Mouse (Mus musculus): Measurements from ENCODE around the gene Cdcp1. TPM values are rescaled to one million over a fixed set of nuclear protein-coding genes. Genes with fewer than 3 reads are reported as not detected.

Gene Cdcp1
- polyA plus RNA-seq, 1 experiment = 31.4 TPM

DNA sequence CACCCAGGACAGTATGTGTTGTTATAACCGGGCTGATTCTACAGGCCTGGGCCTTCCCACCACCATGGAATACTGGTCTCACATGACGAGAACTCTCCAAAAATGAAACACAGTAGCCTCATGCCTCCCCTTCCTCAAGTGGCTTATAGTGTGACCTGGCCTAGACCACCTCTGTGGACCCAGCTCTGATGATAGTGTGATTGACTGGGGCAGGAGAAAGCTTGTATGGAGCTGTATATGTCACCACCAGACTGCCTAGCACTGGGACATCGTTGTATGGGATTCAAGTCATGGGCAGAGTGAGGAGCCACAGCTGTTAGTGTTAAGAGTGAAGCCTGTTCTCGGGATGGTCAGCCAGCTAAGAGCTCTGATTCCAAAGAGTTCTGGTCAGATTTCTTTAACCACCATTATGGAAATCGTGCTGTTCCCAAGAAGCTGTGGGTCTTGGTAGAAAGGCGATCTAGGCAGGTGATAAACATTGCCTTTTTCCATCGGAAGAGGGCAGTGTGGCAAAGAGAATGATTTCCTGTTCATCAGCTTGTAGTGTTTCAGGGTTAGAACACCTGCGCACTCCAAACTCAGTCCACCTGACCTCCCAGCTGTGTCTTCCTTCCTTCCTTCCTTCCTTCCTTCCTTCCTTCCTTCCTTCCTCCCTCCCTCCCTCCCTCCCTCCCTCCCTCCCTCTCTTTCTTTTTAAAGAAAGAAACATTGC, 57.6 kb downstream of the Cdcp1 start:
- DNase-seq (ENCODE audit: low read depth, low spot score) = peak; percentile 44
- 43% methylated on average over 8 of the region's 8 CpGs for WGBS

DNA sequence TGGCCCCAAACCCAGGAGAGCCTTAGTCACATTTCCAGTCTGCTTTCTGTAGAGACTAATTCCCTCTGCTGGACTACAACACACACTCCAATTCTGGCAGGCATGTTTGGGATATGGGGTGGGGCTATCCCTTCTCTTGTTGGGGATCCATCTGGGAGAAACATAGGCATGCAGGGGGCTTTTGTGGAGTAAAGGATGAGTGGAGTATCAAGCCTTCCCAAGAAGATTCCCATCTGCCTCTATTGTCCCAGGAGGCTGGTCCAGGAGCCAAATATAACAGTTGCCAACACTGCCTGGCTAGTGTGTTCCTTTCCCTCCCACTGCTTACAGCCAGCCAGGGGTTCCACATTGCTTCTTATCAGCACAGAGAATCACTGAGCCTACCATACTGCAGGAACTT, 58.1 kb downstream of the Cdcp1 start:
- no peak for DNase-seq (ENCODE audit: low read depth, low spot score)

DNA sequence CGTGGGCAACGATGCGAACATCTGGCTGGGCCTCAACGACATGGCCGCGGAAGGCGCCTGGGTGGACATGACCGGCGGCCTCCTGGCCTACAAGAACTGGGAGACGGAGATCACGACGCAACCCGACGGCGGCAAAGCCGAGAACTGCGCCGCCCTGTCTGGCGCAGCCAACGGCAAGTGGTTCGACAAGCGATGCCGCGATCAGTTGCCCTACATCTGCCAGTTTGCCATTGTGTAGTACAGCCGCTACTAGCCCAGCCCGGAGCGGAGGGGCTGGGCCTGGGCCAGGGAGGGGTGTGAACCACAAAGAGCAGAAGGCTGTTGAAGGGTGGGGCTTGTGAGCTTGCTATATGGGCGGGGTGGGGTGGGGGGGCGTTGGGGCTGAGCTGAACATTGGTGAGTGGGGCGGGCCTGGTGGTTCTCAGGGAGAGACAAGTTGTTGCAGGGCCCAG, 58.9 kb downstream of the Cdcp1 start:
- WGBS = 40% methylated on average over 29 of the region's 30 CpGs
- DNase-seq (ENCODE audit: low read depth, low spot score) = no peak

DNA sequence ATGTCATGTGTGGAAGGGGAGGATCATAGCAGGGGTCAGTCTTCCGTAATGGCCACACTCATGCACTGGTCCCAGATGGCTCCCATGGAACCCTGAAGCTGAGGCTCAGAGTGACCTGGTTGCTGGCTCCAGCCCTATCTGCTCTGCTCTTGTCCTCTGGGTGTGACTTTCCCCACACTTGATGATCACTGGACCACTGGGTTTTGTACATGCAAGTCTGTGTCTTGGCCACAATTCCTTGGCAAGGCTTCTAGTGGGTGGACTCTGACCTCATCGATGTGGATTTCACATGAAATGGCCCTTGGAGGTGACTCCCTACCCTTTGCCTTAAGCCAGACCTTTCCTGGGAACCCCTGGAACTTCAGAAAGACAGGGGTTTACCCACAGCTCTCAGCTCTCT, 62.7 kb downstream of the Cdcp1 start:
- DNase-seq (ENCODE audit: low read depth, low spot score) = no peak
- WGBS = 63% methylated on average over 2 of the region's 2 CpGs

DNA sequence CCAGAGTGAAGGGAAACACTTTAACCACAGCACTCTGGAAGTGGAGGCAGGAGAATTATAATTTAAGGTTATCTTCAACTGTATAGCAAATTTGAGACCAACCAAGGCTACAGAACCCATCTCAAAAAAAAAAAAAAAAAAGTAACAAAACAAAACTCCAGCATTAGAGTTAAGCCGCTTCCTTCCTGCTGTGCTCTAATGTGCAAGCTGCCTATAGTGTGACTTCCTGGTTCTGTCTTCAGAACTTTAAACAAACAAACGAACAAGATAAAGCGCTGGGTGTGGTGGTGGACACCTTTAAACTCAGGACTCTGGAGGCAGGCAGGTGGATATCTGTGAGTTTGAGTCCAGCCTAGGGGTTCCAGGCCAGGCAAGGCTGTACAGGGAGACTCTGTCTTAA, 63.8 kb downstream of the Cdcp1 start:
- WGBS = 9% methylated on average over 3 of the region's 3 CpGs
- peak; percentile 32 for DNase-seq (ENCODE audit: low read depth, low spot score)

DNA sequence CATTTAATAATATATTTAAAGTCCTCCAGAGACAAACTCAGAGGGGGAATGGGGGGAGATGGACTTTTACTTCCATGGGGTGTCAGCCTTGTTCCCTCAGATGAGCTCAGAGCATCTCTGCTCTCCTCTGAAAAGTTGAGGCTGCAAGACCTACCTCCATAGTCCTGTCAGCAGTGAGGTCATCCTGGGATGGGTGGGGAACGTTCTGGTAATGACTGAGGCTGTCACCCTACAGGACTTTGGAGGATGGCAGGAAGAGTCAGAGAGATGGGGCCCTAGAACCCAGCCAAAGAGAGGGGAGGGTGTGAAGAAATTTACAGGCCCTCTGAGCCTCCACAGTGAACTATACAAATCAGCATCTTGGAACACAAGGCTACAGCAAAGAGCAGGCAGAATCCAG, 64.3 kb downstream of the Cdcp1 start:
- DNase-seq (ENCODE audit: low read depth, low spot score) = no peak
- WGBS = 36% methylated on average over 1 of the region's 1 CpGs

DNA sequence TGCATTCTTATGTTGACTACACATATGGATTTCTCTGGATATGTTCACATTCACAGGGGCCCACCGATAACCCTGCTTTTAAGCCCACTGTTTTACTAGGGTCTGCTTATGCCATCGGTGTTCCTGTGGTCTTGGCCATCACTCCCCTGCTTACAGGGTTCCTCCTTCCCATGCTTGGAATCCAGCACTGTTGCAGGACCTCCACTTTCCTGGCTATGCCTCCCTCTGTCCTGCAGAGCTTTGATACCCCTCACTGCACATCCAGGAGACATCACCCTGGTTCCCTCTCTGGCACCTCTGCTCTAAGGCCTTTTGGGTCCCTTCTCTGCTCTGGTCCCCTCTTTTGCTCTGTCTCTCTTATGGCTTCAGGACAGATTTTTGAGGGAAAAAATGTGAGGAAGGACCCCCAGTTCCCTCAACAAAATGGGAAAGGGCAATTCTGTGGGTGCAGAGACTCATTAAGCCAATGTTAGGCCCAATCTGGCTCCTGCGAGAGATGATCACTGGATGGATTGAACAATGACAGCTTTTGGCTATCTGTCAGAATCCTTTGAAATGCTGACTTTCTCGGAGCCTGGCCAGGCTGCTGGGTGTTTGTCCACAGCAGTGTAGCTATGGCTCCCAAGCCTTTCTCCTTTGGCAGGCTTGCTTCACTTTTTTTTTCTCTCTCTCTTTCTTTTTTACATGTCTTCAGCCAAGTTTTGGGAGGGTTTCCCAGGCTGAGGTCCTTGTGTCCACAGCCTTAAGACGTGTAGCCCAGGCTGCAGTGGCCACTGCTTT, 65.4 kb downstream of the Cdcp1 start, which contains the start of gene Clec3b:
Gene Clec3b (plus strand): TSS at position 706 of the 780 bp plus-strand sequence.
- WGBS = 77% methylated on average over 5 of the region's 5 CpGs
- no peak for DNase-seq (ENCODE audit: low read depth, low spot score)

DNA sequence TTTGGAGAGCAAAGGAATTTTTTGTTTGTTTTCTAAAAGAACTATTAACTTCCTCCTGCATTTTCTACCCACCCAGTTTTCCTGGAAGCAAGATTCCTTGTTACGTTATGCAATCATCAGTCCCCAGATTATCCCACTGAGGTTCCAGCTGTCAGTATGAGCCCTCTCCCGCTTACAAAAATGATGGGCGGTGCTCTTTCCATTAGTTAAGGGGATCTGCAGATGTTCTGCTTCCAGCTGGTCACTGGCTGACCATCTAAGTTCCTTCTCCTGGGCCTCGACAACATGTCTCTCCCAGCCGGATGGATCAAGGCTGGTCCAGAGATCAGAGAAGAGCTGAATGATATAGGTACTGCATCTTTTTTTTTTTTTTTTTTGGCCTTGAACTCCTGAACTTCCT, 67.4 kb downstream of the Cdcp1 start:
- WGBS = 65% methylated on average over 5 of the region's 5 CpGs
- DNase-seq (ENCODE audit: low read depth, low spot score) = no peak

DNA sequence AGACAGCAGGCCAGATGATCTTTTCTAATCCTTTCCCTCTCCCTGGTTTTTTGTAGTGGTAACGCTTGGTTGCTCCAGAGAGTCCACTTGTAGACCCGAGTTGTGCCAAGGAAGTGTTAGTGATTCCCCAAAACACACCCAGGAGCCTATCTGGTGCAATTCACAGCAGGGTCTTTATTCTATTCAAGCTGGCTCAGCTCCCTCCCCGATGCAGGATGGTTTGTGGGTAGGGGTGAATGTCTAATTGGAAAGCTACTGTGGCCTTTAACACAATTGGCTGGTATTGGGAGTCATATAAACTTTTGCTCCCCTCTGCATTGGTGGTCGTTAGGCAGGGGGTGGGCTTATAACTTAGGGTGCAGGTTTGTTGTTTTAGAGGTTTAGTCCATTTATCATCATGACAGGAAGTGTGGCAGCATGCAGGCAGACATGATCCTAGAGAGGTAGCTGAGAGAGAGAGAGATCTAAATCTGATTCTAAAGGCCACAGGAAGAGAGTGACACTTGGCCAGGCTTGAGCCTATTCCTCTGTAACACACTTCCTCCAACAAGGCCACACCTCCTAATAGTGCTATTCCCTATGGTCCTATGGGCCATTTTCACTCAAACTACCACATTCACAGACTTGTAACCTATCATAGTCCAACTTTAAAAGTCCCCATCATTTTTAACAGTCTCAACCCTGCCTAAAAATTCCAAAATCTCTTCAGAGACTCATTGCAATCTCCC, 75.8 kb downstream of the Cdcp1 start:
- no peak for DNase-seq (ENCODE audit: low read depth, low spot score)
- 63% methylated on average over 4 of the region's 4 CpGs for WGBS

DNA sequence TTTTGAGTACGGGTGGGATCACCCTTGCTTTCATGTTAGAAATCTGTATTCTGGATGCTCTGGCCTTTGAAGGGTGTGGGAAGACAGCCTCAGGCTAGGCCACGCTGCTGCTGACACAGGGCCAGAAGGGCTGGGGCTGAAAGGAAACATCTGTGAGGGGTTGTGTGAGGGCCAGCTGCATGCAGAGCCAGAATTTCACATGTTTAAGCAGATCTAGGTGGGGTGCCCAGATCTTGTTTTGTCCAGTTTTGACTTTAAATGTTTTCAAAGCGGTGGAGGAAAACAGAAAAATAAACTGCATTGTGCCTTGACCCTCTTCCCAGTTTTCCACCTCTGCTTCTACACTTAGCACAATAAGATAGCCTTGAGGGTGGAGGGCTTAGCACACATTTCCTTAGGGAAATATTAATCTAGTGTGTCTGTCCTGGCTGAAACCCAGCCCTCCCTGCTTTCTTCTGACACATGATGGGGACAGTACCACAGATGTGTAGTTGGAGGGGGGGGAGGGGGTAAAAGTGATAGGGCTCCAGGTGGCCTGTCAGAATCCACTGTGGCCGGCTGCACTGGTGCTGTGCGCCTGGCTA, 76.9 kb downstream of the Cdcp1 start:
- whole genome bisulfite sequencing = 71% methylated on average over 5 of the region's 5 CpGs
- no peak for DNase-seq (ENCODE audit: low read depth, low spot score)

DNA sequence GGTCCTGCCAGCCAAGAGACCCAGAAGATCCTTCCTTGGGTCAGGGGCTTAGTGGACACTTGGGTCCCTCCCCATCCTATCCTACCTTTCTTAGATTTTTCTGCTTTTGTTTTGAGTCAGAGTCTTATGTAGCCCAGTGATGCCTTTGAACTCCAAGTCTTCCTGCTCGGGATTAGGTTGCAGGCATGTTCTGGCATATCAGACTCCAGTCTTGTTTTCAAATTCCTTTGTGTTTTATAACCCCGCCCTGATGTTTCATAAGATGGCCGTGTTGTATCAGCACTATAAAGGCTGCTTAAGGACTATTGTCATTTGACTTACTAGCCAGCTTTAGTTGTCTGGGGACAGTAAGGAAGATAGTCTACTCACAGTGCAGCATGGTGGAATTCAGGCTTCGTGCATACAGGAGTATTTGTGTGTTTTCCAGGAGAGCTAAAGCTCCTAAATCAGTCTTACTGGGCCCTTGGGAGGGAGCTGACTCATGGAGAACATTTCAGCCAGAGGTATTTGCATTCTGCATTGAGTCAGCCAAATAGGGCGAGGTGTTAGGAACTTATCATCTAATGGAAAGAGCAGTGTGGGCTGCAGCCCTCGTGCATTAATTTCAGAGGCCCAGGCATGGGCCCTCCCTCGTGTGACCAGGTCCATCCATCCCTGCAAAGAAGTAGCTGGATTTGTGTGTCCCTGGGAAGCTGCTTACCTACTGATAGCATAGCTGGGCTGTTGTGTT, 78.7 kb downstream of the Cdcp1 start:
- DNase-seq (ENCODE audit: low read depth, low spot score) = no peak
- WGBS = 72% methylated on average over 7 of the region's 7 CpGs

DNA sequence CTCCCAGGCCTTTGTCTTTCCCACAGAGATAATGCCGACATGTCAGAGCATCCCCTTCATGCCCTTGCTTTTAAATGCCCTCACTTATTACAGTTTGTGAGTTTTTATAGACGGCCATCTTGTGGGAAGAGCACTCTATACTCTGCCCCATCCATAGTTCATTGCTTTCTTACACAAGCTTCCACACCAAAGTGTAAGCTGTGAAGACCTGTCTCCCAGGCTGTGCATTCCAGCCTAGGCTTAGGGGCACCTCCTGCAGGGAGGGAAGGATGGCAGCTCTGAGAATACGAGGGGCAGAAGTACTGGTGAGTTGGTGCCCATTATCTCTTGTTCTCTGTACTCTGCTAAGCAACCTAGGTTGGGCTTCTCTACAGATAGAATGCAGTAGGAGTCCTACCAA, 82.8 kb downstream of the Cdcp1 start:
- 93% methylated on average over 3 of the region's 3 CpGs for WGBS

DNA sequence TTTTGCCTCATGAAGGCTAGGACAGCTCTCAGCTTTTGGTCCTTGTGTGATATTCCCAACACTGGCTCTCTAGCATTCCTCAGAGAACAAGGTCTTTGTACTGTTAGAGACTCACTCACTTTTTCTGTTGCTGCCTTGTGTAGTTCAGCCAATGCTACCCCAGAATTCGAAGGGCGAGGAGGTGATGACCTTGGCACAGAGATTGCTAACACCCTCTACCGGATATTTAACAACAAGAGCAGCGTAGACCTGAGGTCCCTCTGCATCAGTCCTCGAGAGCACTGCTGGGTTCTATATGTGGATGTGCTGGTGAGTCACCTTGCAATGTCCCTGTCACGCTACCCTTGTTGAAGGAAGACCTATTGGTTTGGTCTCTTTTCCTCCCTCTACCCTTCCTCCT, 88.2 kb downstream of the Cdcp1 start:
- 97% methylated on average over 6 of the region's 6 CpGs for WGBS
- DNase-seq (ENCODE audit: low read depth, low spot score) = no peak

More for the DNA sequence above, 82.8 kb downstream of the Cdcp1 start:
- DNase-seq (ENCODE audit: low read depth, low spot score) = no peak

DNA sequence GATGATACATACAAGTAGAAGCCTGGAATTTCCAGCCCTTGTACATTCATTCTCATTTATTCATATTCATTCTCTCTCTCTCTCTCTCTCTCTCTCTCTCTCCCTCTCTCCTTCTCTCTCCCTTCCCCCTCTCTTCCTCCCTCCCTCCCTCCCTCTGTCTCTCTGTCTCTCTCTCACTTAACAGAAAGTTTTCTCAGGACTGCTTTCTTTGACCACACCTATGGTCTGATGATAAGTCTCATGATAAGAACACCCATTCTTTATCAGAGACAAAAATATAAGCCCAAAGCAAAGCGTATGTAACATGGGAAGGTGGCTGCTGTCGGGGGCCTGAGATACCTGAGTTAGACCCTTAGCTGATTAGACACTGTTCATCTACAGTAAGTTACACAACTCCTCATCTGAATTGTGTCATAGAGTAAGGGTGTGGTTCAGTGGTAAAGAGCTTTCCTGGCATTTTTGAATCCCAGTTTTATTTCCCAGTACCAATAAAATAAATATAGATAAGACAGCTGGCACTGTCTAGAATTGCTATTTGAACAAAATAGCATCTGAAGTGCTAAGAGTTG, 91.3 kb downstream of the Cdcp1 start:
- 29% methylated on average over 2 of the region's 2 CpGs for WGBS

DNA sequence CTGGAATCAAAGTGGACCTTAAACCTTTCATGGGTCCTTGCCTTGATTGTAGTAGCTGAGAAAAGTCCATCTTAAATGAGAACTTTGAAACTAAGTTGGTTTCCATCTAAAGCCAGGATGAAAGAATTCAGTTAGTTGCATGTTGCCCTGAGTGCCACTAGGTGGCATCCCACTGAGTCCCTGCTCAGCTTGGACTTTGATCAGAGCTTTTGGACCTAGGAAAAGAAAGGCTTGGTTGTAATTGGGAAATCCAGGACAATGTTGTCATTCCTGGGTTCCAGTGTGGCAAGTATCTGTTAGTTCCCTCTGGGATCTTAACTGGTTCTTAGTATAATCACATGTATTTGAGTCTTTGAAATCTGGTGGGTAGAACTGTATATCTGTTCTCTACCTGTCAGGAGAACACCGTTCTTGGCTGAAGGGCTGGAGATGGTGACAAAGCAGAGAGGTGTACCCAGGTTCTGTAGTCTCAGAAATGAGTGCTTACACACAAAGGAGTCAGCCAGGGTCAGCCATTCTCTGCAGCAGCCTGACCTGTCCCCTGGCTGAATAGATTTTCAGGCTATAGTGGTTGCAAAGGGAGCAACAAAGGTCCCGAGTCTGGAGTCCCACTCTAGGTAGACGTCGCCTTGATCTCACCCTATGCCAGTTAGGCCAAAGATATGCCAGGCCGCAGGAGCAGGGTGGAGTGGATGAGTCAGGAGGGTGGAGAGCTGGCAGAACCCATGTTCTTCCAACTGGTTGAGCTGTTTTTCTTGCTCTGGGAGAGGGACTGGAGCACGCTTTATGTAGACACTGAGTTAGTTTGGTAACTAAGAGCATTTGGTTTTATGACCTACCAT, 92.0 kb downstream of the Cdcp1 start:
- peak; percentile 43 for DNase-seq (ENCODE audit: low read depth, low spot score)
- WGBS = 45% methylated on average over 6 of the region's 6 CpGs

More for the DNA sequence above, 91.3 kb downstream of the Cdcp1 start:
- peak; percentile 29 for DNase-seq (ENCODE audit: low read depth, low spot score)

DNA sequence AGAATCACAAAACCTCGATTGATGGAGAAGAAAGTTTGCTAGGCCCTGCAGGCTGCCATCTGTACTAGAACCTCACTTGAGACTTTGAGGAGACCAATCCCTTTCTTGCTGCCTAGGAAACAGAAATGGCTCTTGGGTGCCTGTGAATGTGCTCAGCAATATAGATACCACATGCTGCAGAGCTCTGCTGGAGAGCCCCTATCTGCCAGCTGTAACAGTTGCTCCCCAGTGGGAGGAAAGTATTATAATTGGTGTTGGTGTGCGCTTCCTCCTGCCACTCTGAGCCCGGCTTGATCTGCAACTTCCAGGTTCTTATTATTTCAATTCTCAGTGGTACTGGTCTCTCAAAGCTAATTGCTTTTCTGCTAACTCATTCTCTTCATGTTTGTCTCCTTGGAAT, 92.8 kb downstream of the Cdcp1 start:
- WGBS = 89% methylated on average over 3 of the region's 3 CpGs
- no peak for DNase-seq (ENCODE audit: low read depth, low spot score)
